Mouse (Mus musculus): Measurements from ENCODE around the gene Man1b1. TPM values are rescaled to one million over a fixed set of nuclear protein-coding genes. Genes with fewer than 3 reads are reported as not detected.

Gene Man1b1
- total RNA-seq, 1 experiment: 73.0 TPM

DNA sequence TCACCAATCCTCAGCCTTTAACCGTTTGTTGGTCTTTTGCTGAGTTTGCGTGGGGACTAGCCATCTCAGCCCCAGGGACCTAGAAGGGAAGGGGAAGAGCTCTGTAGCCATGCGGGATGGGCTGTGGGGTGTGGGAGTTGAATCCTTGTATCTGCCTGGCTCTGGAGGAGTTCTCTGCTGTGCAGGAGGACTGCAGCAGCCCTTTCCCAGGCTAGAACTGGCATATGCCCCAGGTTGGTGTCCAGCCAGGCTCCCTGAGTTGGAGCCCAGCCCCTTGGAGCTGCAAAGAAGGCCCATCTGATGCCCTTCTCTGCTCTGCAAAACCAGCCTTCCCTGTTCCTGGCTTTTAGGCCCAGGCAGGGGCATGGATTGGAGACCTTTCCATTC lies 64.5 kb downstream of the Man1b1 start:
- Histone ChIP-seq H3K36me3 (ENCODE audit: control insufficient read depth, insufficient read depth, low read length, poor library complexity, severe bottlenecking) (no peaks in the 10 kb centered on the region), H3K9me3 (ENCODE audit: control insufficient read depth, insufficient read depth, low read depth, low read length) (no peaks in the 10 kb centered on the region), H3K27ac (ENCODE audit: insufficient read depth, low read depth, low read length, poor library complexity, severe bottlenecking) (no peak overlapping the region), H3K4me1 (ENCODE audit: control insufficient read depth in 2 of 2, insufficient read depth in 2 of 2, low read length in 2 of 2, poor library complexity in 1 of 2) (peaks cover 0 to 9% of the 10 kb centered on the region in 2 experiments; a peak in 1 of 4 replicates), H3K9ac (ENCODE audit: insufficient read depth, low read depth, low read length, poor library complexity, severe bottlenecking) (no peak overlapping the region), H3K4me3 (ENCODE audit: insufficient read depth in 1 of 2, low read depth in 1 of 2, low read length in 2 of 2, poor library complexity in 1 of 2, severe bottlenecking in 1 of 2) (peak overlapping the region; percentile 73 to 77; a peak in 2 of 4 replicates)
- DNase-seq (ENCODE audit: low read depth, low spot score): no peak
- TF ChIP-seq CHD2 (IDR thresholded peaks at IDR 0.05; ENCODE audit: low read depth, low read length): no peak
- no peak for TF ChIP-seq HCFC1 (IDR thresholded peaks at IDR 0.05; ENCODE audit: borderline replicate concordance, insufficient read depth, low read length)
- no peak for TF ChIP-seq ZNF384 (IDR thresholded peaks at IDR 0.05; ENCODE audit: low read depth, low read length)
- no peak for TF ChIP-seq ZC3H11A (IDR thresholded peaks at IDR 0.05; ENCODE audit: borderline replicate concordance, low read depth, low read length)
- no peak for TF ChIP-seq MAFK (IDR thresholded peaks at IDR 0.05; ENCODE audit: insufficient read depth, low read depth, low read length)
- in situ Hi-C loops (cut with MboI; ENCODE audit: low sequenced_read_pairs in 2 of 2, unreplicated experiment in 2 of 2): no loop called here

DNA sequence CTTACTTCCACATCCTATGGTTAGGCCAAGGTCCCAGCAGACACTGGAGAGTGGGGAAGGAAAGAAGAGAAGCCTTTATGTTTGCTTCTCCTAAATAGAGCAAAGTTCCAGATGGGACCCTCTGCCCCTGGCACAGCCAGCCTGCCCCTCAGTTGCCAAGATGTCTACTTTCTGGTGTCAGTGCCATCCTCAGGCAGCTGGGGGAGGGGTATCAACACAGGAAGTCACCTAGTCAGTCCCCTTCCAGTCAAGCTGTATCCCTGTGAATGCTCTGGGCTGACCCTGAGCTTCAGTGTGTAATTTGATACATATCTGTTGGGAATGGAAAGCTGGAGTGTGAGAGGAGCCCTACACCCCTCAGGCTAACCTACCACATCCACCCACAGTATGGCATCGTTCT lies 64.9 kb downstream of the Man1b1 start:
- no peak overlapping the region for H3K9ac ChIP-seq (ENCODE audit: insufficient read depth, low read depth, low read length, poor library complexity, severe bottlenecking)
- TF ChIP-seq HCFC1 (IDR thresholded peaks at IDR 0.05; ENCODE audit: borderline replicate concordance, insufficient read depth, low read length): no peak
- TF ChIP-seq ZNF384 (IDR thresholded peaks at IDR 0.05; ENCODE audit: low read depth, low read length): no peak
- no peak for TF ChIP-seq MAFK (IDR thresholded peaks at IDR 0.05; ENCODE audit: insufficient read depth, low read depth, low read length)
- no peak for TF ChIP-seq ZC3H11A (IDR thresholded peaks at IDR 0.05; ENCODE audit: borderline replicate concordance, low read depth, low read length)
- no peak for TF ChIP-seq CHD2 (IDR thresholded peaks at IDR 0.05; ENCODE audit: low read depth, low read length)
- in situ Hi-C loops (cut with MboI; ENCODE audit: low sequenced_read_pairs in 2 of 2, unreplicated experiment in 2 of 2): no loop called here
- H3K4me3 ChIP-seq (ENCODE audit: insufficient read depth in 1 of 2, low read depth in 1 of 2, low read length in 2 of 2, poor library complexity in 1 of 2, severe bottlenecking in 1 of 2): no peak overlapping the region
- no peak overlapping the region for H3K27ac ChIP-seq (ENCODE audit: insufficient read depth, low read depth, low read length, poor library complexity, severe bottlenecking)
- H3K4me1 ChIP-seq (ENCODE audit: control insufficient read depth in 2 of 2, insufficient read depth in 2 of 2, low read length in 2 of 2, poor library complexity in 1 of 2): peaks cover 0 to 9% of the 10 kb centered on the region in 2 experiments; a peak in 1 of 4 replicates
- H3K9me3 ChIP-seq (ENCODE audit: control insufficient read depth, insufficient read depth, low read depth, low read length): no peaks in the 10 kb centered on the region
- no peak for DNase-seq (ENCODE audit: low read depth, low spot score)
- no peaks in the 10 kb centered on the region for H3K36me3 ChIP-seq (ENCODE audit: control insufficient read depth, insufficient read depth, low read length, poor library complexity, severe bottlenecking)

DNA sequence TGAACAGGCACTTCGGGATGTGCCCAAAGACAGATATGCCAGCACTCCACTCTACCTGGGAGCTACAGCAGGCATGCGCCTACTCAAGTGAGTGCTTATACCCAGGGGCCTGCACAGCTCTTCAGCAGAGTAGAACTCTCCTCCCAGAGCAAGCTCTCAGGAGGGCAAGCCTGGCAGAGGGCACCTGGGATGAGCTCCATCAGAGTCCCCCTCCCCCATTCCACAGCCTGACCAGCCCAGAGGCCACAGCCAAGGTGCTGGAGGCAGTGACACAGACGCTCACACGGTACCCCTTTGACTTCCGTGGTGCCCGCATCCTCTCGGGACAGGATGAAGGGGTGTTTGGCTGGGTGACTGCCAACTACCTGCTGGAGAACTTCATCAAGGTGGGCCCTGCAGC lies 65.9 kb downstream of the Man1b1 start:
- TF ChIP-seq HCFC1 (IDR thresholded peaks at IDR 0.05; ENCODE audit: borderline replicate concordance, insufficient read depth, low read length): no peak
- TF ChIP-seq MAFK (IDR thresholded peaks at IDR 0.05; ENCODE audit: insufficient read depth, low read depth, low read length): no peak
- TF ChIP-seq CHD2 (IDR thresholded peaks at IDR 0.05; ENCODE audit: low read depth, low read length): no peak
- TF ChIP-seq ZC3H11A (IDR thresholded peaks at IDR 0.05; ENCODE audit: borderline replicate concordance, low read depth, low read length): no peak
- TF ChIP-seq ZNF384 (IDR thresholded peaks at IDR 0.05; ENCODE audit: low read depth, low read length): no peak
- in situ Hi-C loops (cut with MboI; ENCODE audit: low sequenced_read_pairs in 2 of 2, unreplicated experiment in 2 of 2): no loop called here

GRCm38 (mm10) chr2:25399051-25399450 lies 66.9 kb downstream of the Man1b1 start, which contains the start of gene Npdc1:
Gene Npdc1, plus strand, starts transcription at chr2:25399351.
- in situ Hi-C loops (cut with MboI; ENCODE audit: low sequenced_read_pairs in 2 of 2, unreplicated experiment in 2 of 2): no loop called here
- DNase-seq (ENCODE audit: low read depth, low spot score): no peak
- no peak within 1 kb of the TSS for H3K27ac ChIP-seq (ENCODE audit: insufficient read depth, low read depth, low read length, poor library complexity, severe bottlenecking)
- no peak for TF ChIP-seq ZC3H11A (IDR thresholded peaks at IDR 0.05; ENCODE audit: borderline replicate concordance, low read depth, low read length)
- no peak for TF ChIP-seq HCFC1 (IDR thresholded peaks at IDR 0.05; ENCODE audit: borderline replicate concordance, insufficient read depth, low read length)
- no peak for TF ChIP-seq MAFK (IDR thresholded peaks at IDR 0.05; ENCODE audit: insufficient read depth, low read depth, low read length)
- TF ChIP-seq CHD2 (IDR thresholded peaks at IDR 0.05; ENCODE audit: low read depth, low read length): no peak
- TF ChIP-seq ZNF384 (IDR thresholded peaks at IDR 0.05; ENCODE audit: low read depth, low read length): no peak
- no peak within 1 kb of the TSS for H3K4me3 ChIP-seq (ENCODE audit: insufficient read depth in 1 of 2, low read depth in 1 of 2, low read length in 2 of 2, poor library complexity in 1 of 2, severe bottlenecking in 1 of 2)
- peaks cover 0 to 9% of the 10 kb centered on the region in 2 experiments; a peak in 1 of 4 replicates for H3K4me1 ChIP-seq (ENCODE audit: control insufficient read depth in 2 of 2, insufficient read depth in 2 of 2, low read length in 2 of 2, poor library complexity in 1 of 2)
- H3K9ac ChIP-seq (ENCODE audit: insufficient read depth, low read depth, low read length, poor library complexity, severe bottlenecking): no peak within 1 kb of the TSS
- no peaks in the 10 kb centered on the region for H3K36me3 ChIP-seq (ENCODE audit: control insufficient read depth, insufficient read depth, low read length, poor library complexity, severe bottlenecking)
- H3K9me3 ChIP-seq (ENCODE audit: control insufficient read depth, insufficient read depth, low read depth, low read length): no peaks in the 10 kb centered on the region

More for the DNA sequence above, 65.9 kb downstream of the Man1b1 start:
- Histone ChIP-seq H3K9me3 (ENCODE audit: control insufficient read depth, insufficient read depth, low read depth, low read length) (no peaks in the 10 kb centered on the region), H3K36me3 (ENCODE audit: control insufficient read depth, insufficient read depth, low read length, poor library complexity, severe bottlenecking) (no peaks in the 10 kb centered on the region), H3K27ac (ENCODE audit: insufficient read depth, low read depth, low read length, poor library complexity, severe bottlenecking) (no peak overlapping the region), H3K4me3 (ENCODE audit: insufficient read depth in 1 of 2, low read depth in 1 of 2, low read length in 2 of 2, poor library complexity in 1 of 2, severe bottlenecking in 1 of 2) (no peak overlapping the region), H3K9ac (ENCODE audit: insufficient read depth, low read depth, low read length, poor library complexity, severe bottlenecking) (no peak overlapping the region), H3K4me1 (ENCODE audit: control insufficient read depth in 2 of 2, insufficient read depth in 2 of 2, low read length in 2 of 2, poor library complexity in 1 of 2) (peaks cover 0 to 9% of the 10 kb centered on the region in 2 experiments; a peak in 1 of 4 replicates)
- no peak for DNase-seq (ENCODE audit: low read depth, low spot score)
